Mouse (Mus musculus): ENCODE results near the gene Shank1. TPM values are rescaled to one million over a fixed set of nuclear protein-coding genes. Genes with fewer than 3 reads are reported as not detected.

The Shank1 gene
- polyA plus RNA-seq, 1 experiment from 2014 or later, result 0.86 TPM

- H3K27me3 ChIP-seq (replicated peaks), result peaks cover 86% of the 10 kb centered on the region
- peak overlapping the region; percentile 42 for H3K9ac ChIP-seq
- H3K27ac ChIP-seq (ENCODE audit: poor library complexity, severe bottlenecking), result no peak overlapping the region
- H3K36me3 ChIP-seq, result no peaks in the 10 kb centered on the region
- ATAC-seq (ENCODE audit: insufficient number of reproducible peaks, low FRiP score), result no peak
- no peaks in the 10 kb centered on the region for H3K9me3 ChIP-seq (replicated peaks)
- peak overlapping the region; percentile 59 for H3K4me2 ChIP-seq
- peaks cover 62% of the 10 kb centered on the region for H3K4me1 ChIP-seq (replicated peaks)
- H3K4me3 ChIP-seq, result peak overlapping the region; percentile 34
- 3% methylated on average over 35 of the region's 35 CpGs for WGBS
Observed at GRCm38 (mm10) chr7:44356590-44357481, 46.8 kb downstream of the Shank1 start.

DNA sequence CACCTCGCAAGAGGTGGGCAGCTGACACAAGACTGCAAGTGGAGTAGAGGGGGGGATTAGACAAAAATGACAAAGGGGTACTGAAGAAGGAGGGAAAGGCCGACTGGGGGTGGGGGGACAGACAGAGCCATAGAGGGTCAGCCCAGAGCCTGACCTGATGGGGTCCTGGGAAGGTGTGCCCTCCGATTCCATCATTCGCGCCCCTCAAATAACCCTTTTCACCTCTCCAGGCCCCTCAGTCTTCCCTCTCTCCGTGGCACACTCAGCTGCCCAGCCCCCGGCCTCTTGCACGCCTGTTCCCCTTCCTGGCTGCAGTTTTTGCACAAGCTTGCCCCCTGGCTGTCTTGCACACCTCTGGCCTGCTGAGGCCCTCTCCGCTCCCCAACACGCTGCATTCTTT lies 47.5 kb downstream of the Shank1 start:
- H3K9ac ChIP-seq, result no peak overlapping the region
- H3K9me3 ChIP-seq (replicated peaks), result no peaks in the 10 kb centered on the region
- H3K4me3 ChIP-seq, result peak overlapping the region; percentile 34
- peaks cover 86% of the 10 kb centered on the region for H3K27me3 ChIP-seq (replicated peaks)
- H3K27ac ChIP-seq (ENCODE audit: poor library complexity, severe bottlenecking), result no peak overlapping the region
- no peaks in the 10 kb centered on the region for H3K36me3 ChIP-seq
- no peak for ATAC-seq (ENCODE audit: insufficient number of reproducible peaks, low FRiP score)
- 16% methylated on average over 9 of the region's 10 CpGs for WGBS
- H3K4me2 ChIP-seq, result peak overlapping the region; percentile 59
- H3K4me1 ChIP-seq (replicated peaks), result peaks cover 55% of the 10 kb centered on the region

DNA sequence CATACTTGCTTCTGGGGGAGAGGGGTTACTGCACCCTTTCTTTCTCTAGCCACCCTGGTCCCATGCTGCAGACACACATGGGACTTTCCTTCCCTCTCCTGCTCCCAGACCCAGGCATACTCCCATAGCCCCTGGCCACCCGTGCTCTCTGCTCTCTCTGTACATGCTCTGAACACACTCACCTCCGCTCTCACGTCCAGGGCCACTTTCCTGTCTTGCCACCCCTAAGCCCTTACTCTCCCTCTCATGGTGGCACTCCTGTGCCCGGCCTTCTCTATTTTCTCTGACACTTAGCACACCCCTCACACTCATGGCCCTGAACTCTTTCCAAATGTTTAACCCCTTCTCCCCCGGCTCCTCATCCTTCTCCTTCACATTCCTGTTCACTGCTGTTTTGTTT lies 48.0 kb downstream of the Shank1 start:
- Histone ChIP-seq H3K27me3 (replicated peaks) (peaks cover 86% of the 10 kb centered on the region), H3K36me3 (no peaks in the 10 kb centered on the region), H3K27ac (ENCODE audit: poor library complexity, severe bottlenecking) (no peak overlapping the region), H3K4me1 (replicated peaks) (peaks cover 50% of the 10 kb centered on the region), H3K9ac (no peak overlapping the region), H3K4me2 (peak overlapping the region; percentile 38), H3K9me3 (replicated peaks) (no peaks in the 10 kb centered on the region), H3K4me3 (peak overlapping the region; percentile 14; the same call in 1 of the 2 replicates)
- 13% methylated on average over 5 of the region's 5 CpGs for WGBS
- no peak for ATAC-seq (ENCODE audit: insufficient number of reproducible peaks, low FRiP score)

DNA sequence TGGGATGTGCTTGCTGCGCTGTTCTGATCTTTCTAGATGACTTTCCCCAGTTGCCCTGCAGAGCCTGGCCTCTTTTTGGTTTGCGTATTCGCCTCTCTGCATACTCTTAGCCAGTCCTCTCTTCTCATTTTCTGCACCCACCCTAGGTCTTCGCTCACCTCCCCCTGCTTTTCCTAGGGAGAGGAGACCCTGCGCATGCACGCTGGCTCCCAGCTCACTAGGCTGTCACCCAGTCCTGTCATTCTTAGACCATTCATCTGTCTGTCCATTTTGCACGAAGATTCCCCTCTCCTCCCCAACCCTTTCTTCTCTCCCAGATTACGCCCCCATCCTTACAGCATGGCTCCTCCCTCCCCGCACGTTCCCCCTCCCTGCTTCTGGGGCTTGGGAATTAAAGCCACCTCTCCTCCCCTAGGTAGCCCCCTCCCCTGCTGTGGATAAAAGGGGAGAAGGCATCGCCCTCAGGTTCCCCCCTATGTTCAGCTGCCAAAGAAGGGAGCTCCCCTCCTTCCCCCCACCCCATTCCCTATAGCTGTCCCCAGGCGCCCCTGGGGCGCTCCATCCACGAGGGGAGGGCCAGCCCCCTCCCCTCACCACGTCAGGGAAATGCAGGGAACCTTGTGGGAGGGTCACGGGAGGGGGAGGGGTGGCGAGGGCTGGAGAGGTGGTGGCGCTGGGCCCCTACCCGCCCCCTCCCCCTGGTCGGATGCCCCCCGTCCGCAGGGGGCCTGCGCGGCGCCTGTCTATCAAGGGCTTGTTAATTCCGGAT lies 49.0 kb downstream of the Shank1 start:
- Histone ChIP-seq H3K27ac (ENCODE audit: poor library complexity, severe bottlenecking) (peak overlapping the region; percentile 45), H3K9ac (peak overlapping the region; percentile 73)
- WGBS, result 5% methylated on average over 23 of the region's 26 CpGs

GRCm38 (mm10) chr7:44359908-44360672 lies 50.0 kb downstream of the Shank1 start:
- peak overlapping the region; percentile 73 for H3K9ac ChIP-seq
- peak overlapping the region; percentile 60 for H3K4me3 ChIP-seq
- peaks cover 74% of the 10 kb centered on the region for H3K27me3 ChIP-seq (replicated peaks)
- WGBS, result under 1% methylated on average over 54 of the region's 54 CpGs
- no peaks in the 10 kb centered on the region for H3K9me3 ChIP-seq (replicated peaks)
- peak overlapping the region; percentile 46; the same call in 1 of the 2 replicates for H3K27ac ChIP-seq (ENCODE audit: poor library complexity, severe bottlenecking)
- peak overlapping the region; percentile 97 for H3K4me2 ChIP-seq
- peak; percentile 79 for ATAC-seq (ENCODE audit: insufficient number of reproducible peaks, low FRiP score)
- H3K36me3 ChIP-seq, result no peaks in the 10 kb centered on the region
- H3K4me1 ChIP-seq (replicated peaks), result peaks cover 41% of the 10 kb centered on the region

More for the DNA sequence above, 49.0 kb downstream of the Shank1 start:
- Histone ChIP-seq H3K36me3 (no peaks in the 10 kb centered on the region), H3K27me3 (replicated peaks) (peaks cover 76% of the 10 kb centered on the region), H3K4me3 (peak overlapping the region; percentile 60), H3K9me3 (replicated peaks) (no peaks in the 10 kb centered on the region), H3K4me1 (replicated peaks) (peaks cover 41% of the 10 kb centered on the region), H3K4me2 (peak overlapping the region; percentile 97)
- ATAC-seq (ENCODE audit: insufficient number of reproducible peaks, low FRiP score), result peak; percentile 16; the same call in 1 of the 2 replicates

DNA sequence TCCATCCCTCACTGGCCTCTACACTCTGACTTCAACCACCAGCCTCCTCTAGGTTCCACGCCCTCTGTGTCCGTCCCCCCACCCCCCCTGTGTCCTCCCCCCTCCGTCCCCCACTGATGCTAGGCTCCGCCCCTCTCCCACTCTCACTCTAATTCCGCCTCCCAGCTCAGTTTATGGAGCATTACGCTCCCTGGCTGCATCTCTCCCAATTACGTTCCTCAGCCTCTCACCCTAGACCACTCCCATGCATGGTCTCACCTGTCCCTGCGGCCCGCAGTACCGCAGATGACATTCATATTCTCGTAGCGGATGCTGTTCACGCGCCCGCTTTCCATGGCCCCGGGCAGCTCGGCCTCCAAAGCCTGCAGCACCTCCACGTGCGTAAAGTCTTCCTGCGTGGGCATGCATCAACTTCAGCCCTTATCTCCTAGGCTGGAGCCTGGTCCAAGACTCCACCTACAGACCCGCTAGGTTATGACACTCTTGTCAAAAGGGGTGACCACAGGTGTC lies 50.8 kb downstream of the Shank1 start:
- Histone ChIP-seq H3K36me3 (no peaks in the 10 kb centered on the region), H3K4me3 (peak overlapping the region; percentile 60), H3K4me2 (peak overlapping the region; percentile 97), H3K9me3 (replicated peaks) (no peaks in the 10 kb centered on the region), H3K4me1 (replicated peaks) (peaks cover 41% of the 10 kb centered on the region), H3K9ac (no peak overlapping the region), H3K27ac (ENCODE audit: poor library complexity, severe bottlenecking) (no peak overlapping the region), H3K27me3 (replicated peaks) (peaks cover 73% of the 10 kb centered on the region)
- peak; percentile 10; the same call in 1 of the 2 replicates for ATAC-seq (ENCODE audit: insufficient number of reproducible peaks, low FRiP score)
- WGBS, result 13% methylated on average over 21 of the region's 21 CpGs

DNA sequence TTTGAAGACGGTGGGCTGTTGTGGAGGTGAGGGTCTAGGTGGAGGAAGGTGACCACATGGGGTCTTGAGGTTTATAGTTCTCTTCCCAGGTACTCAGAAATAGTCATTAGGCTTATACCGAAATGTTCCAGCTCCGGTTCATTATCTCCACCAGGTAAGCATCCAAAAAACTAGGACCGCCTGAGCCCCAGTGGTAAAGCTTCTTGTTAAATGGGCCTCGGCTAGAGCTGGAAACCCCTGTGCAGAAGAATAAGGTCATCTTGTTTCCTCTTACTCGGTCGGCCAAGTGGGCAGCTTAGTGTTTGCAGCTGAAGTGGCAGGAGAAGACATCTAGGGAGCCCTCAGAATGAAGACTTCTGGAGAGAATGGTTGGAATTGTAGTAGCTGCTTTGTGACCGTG lies 62.6 kb downstream of the Shank1 start:
- no peak for ATAC-seq (ENCODE audit: insufficient number of reproducible peaks, low FRiP score)
- H3K27ac ChIP-seq (ENCODE audit: poor library complexity, severe bottlenecking), result no peak overlapping the region
- H3K27me3 ChIP-seq (replicated peaks), result peaks cover 4% of the 10 kb centered on the region; the same call in 1 of the 2 replicates
- H3K9ac ChIP-seq, result no peak overlapping the region
- 0 out of 2 replicates have a peak, but pooled peaks cover 5% of the 10 kb centered on the region for H3K9me3 ChIP-seq (replicated peaks)
- 88% methylated on average over 8 of the region's 8 CpGs for WGBS
- H3K36me3 ChIP-seq, result no peaks in the 10 kb centered on the region
- H3K4me1 ChIP-seq (replicated peaks), result peaks cover 8% of the 10 kb centered on the region
- H3K4me3 ChIP-seq, result no peak overlapping the region
- no peak overlapping the region for H3K4me2 ChIP-seq

DNA sequence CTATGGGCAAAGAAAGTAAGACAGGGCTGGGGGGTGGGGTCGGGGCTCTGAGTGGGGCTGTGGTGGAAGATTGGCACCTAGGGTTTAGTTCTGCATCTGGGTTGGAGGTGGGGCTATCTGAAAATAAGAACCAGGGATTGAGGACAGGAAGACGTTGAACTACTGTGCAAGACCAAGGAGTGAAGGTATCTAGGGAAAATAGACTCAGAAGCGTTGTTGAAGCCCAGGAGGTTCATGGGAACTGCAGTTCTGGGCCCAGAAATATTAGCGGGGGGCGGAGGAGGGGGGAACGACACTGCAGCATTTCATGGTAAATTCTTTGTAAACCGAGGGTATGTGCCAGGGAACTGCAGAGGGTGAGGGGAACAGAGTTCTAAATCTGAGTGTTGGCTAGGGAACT lies 63.4 kb downstream of the Shank1 start:
- peak; percentile 4; the same call in 1 of the 2 replicates for ATAC-seq (ENCODE audit: insufficient number of reproducible peaks, low FRiP score)
- WGBS, result 12% methylated on average over 7 of the region's 7 CpGs
- Histone ChIP-seq H3K9ac (peak overlapping the region; percentile 36; the same call in 1 of the 2 replicates), H3K27ac (ENCODE audit: poor library complexity, severe bottlenecking) (no peak overlapping the region), H3K9me3 (replicated peaks) (no peaks in the 10 kb centered on the region), H3K4me1 (replicated peaks) (peaks cover 15% of the 10 kb centered on the region), H3K27me3 (replicated peaks) (peaks cover 4% of the 10 kb centered on the region; the same call in 1 of the 2 replicates), H3K4me2 (peak overlapping the region; percentile 76), H3K4me3 (peak overlapping the region; percentile 61), H3K36me3 (no peaks in the 10 kb centered on the region)

DNA sequence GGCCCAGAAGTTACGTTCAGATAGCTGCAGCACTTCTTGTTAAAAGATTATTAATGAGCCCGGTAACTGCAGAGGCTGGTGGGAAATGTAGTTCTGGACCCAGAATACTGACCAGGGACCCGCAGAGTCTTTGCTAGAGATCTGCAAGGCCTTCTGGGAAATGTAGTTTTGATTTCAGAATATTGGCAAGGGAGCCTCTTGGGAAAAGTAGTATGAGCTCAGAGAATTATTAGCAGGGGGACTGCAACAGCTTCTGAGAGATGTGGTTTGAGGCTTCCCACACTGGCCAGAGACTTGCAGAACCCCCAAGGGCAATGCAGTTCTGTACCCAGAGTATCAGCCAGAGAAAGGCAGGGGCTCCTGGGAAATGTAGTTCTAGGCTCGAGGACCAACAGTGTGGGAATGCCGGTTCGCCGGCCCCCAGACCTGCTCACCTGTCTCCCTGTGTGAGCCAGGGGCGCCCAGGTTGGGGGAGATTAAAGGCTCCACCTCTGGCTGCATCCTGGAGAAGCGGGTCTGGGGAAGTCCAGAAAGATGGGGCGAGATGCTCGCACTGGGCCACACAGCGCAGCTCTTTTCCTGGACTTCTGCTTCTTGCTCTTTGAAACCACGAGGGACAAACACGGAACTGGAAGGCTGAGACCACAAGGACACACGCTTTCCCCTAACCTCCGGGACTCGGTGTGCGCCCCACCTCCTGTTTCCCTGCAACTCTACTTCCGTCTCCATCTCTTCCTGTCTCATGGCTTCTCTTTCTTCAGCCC lies 64.0 kb downstream of the Shank1 start:
- Histone ChIP-seq H3K9me3 (replicated peaks) (no peaks in the 10 kb centered on the region), H3K4me2 (peak overlapping the region; percentile 76), H3K27ac (ENCODE audit: poor library complexity, severe bottlenecking) (peak overlapping the region; percentile 27; the same call in 1 of the 2 replicates), H3K4me3 (peak overlapping the region; percentile 61), H3K9ac (peak overlapping the region; percentile 69), H3K27me3 (replicated peaks) (peaks cover 4% of the 10 kb centered on the region; the same call in 1 of the 2 replicates), H3K36me3 (no peaks in the 10 kb centered on the region), H3K4me1 (replicated peaks) (peaks cover 18% of the 10 kb centered on the region)
- WGBS, result under 1% methylated on average over 19 of the region's 19 CpGs
- peak; percentile 87 for ATAC-seq (ENCODE audit: insufficient number of reproducible peaks, low FRiP score)

GRCm38 (mm10) chr7:44374756-44375155 lies 64.7 kb downstream of the Shank1 start:
- H3K4me2 ChIP-seq, result peak overlapping the region; percentile 76
- no peak for ATAC-seq (ENCODE audit: insufficient number of reproducible peaks, low FRiP score)
- 8% methylated on average over 5 of the region's 5 CpGs for WGBS
- peaks cover 4% of the 10 kb centered on the region; the same call in 1 of the 2 replicates for H3K27me3 ChIP-seq (replicated peaks)
- peak overlapping the region; percentile 69 for H3K9ac ChIP-seq
- no peaks in the 10 kb centered on the region for H3K9me3 ChIP-seq (replicated peaks)
- peak overlapping the region; percentile 61 for H3K4me3 ChIP-seq
- peaks cover 18% of the 10 kb centered on the region for H3K4me1 ChIP-seq (replicated peaks)
- H3K27ac ChIP-seq (ENCODE audit: poor library complexity, severe bottlenecking), result peak overlapping the region; percentile 27; the same call in 1 of the 2 replicates
- no peaks in the 10 kb centered on the region for H3K36me3 ChIP-seq
